Mouse (Mus musculus): ENCODE data around the gene Gltpd2. TPM values are rescaled to one million over a fixed set of nuclear protein-coding genes. Genes with fewer than 3 reads are reported as not detected.

Gene Gltpd2
- polyA plus RNA-seq, 1 experiment from 2014 or later, result 0.34 TPM

GRCm38 (mm10) chr11:70563470-70564275 lies 44.7 kb downstream of the Gltpd2 start:
- Histone ChIP-seq H3K4me2 (replicated peaks; ENCODE audit: low read depth, low read length) (peak overlapping the region; percentile 88), H3K4me3 (ENCODE audit: low read length) (peak overlapping the region; percentile 86), H3K9me3 (ENCODE audit: control insufficient read depth, low read length) (no peaks in the 10 kb centered on the region), H3K9ac (ENCODE audit: low read depth, low read length) (peak overlapping the region; percentile 88), H3K27ac (ENCODE audit: low read depth, low read length) (peak overlapping the region; percentile 92), H3K36me3 (ENCODE audit: control insufficient read depth, insufficient read depth, low read length) (no peaks in the 10 kb centered on the region), H3K27me3 (ENCODE audit: control insufficient read depth, insufficient read depth, low read length) (no peaks in the 10 kb centered on the region), H3K4me1 (ENCODE audit: control insufficient read depth, insufficient read depth, low read length) (peaks cover 25% of the 10 kb centered on the region; the same call in 1 of the 2 replicates)
- ATAC-seq (ENCODE audit: low FRiP score, low TSS enrichment), result peak; percentile 17
- WGBS, result under 1% methylated on average over 25 of the region's 25 CpGs

GRCm38 (mm10) chr11:70564276-70564873 lies 45.4 kb downstream of the Gltpd2 start:
- peak overlapping the region; percentile 92 for H3K27ac ChIP-seq (ENCODE audit: low read depth, low read length)
- no peak for ATAC-seq (ENCODE audit: low FRiP score, low TSS enrichment)
- H3K4me3 ChIP-seq (ENCODE audit: low read length), result peak overlapping the region; percentile 86
- no peaks in the 10 kb centered on the region for H3K9me3 ChIP-seq (ENCODE audit: control insufficient read depth, low read length)
- peaks cover 25% of the 10 kb centered on the region; the same call in 1 of the 2 replicates for H3K4me1 ChIP-seq (ENCODE audit: control insufficient read depth, insufficient read depth, low read length)
- no peaks in the 10 kb centered on the region for H3K36me3 ChIP-seq (ENCODE audit: control insufficient read depth, insufficient read depth, low read length)
- H3K4me2 ChIP-seq (replicated peaks; ENCODE audit: low read depth, low read length), result peak overlapping the region; percentile 88
- no peaks in the 10 kb centered on the region for H3K27me3 ChIP-seq (ENCODE audit: control insufficient read depth, insufficient read depth, low read length)
- peak overlapping the region; percentile 88; the same call in 1 of the 2 replicates for H3K9ac ChIP-seq (ENCODE audit: low read depth, low read length)
- 12% methylated on average over 4 of the region's 4 CpGs for WGBS

- H3K4me3 ChIP-seq (ENCODE audit: low read length), result no peak overlapping the region
- no peak overlapping the region for H3K27ac ChIP-seq (ENCODE audit: low read depth, low read length)
- H3K9me3 ChIP-seq (ENCODE audit: control insufficient read depth, low read length), result no peaks in the 10 kb centered on the region
- H3K36me3 ChIP-seq (ENCODE audit: control insufficient read depth, insufficient read depth, low read length), result no peaks in the 10 kb centered on the region
- H3K27me3 ChIP-seq (ENCODE audit: control insufficient read depth, insufficient read depth, low read length), result no peaks in the 10 kb centered on the region
- no peak overlapping the region for H3K9ac ChIP-seq (ENCODE audit: low read depth, low read length)
- WGBS, result 49% methylated on average over 7 of the region's 7 CpGs
- peaks cover 27% of the 10 kb centered on the region; the same call in 1 of the 2 replicates for H3K4me1 ChIP-seq (ENCODE audit: control insufficient read depth, insufficient read depth, low read length)
- H3K4me2 ChIP-seq (replicated peaks; ENCODE audit: low read depth, low read length), result no peak overlapping the region
- no peak for ATAC-seq (ENCODE audit: low FRiP score, low TSS enrichment)
These were observed 47.6 kb downstream of the Gltpd2 start for GRCm38 (mm10) chr11:70566586-70566985.

Other genes with a start within 250 kb of the Gltpd2 start
- gene Alox12e, start 196.6 kb upstream of the Gltpd2 start, polyA plus RNA-seq (2014; fragmentation: Nextera tagmentation; extraction: Ambion mirVana), result not detected in 2 replicates
- gene Alox15, start 167.2 kb upstream of the Gltpd2 start, polyA plus RNA-seq (2014; fragmentation: Nextera tagmentation; extraction: Ambion mirVana), result 0.69 and 1.5 TPM in 2 replicates
- 27.8 and 39.0 TPM in 2 replicates for gene Pelp1, start 109.2 kb upstream of the Gltpd2 start, polyA plus RNA-seq (2014; fragmentation: Nextera tagmentation; extraction: Ambion mirVana)
- 11.0 and 23.3 TPM in 2 replicates for gene Arrb2, start 86.6 kb upstream of the Gltpd2 start, polyA plus RNA-seq (2014; fragmentation: Nextera tagmentation; extraction: Ambion mirVana)
- gene Med11, start 67.3 kb upstream of the Gltpd2 start, polyA plus RNA-seq (2014; fragmentation: Nextera tagmentation; extraction: Ambion mirVana), result 48.7 and 50.0 TPM in 2 replicates
- gene Zmynd15, start 59.8 kb upstream of the Gltpd2 start, polyA plus RNA-seq (2014; fragmentation: Nextera tagmentation; extraction: Ambion mirVana), result 0.33 and 0.88 TPM in 2 replicates
- gene Cxcl16, start 59.2 kb upstream of the Gltpd2 start, polyA plus RNA-seq (2014; fragmentation: Nextera tagmentation; extraction: Ambion mirVana), result 5.2 and 6.0 TPM in 2 replicates
- 0.31 and 0.91 TPM in 2 replicates for gene Tm4sf5, start 14.0 kb upstream of the Gltpd2 start, polyA plus RNA-seq (2014; fragmentation: Nextera tagmentation; extraction: Ambion mirVana)
- 0.41 and 0.57 TPM in 2 replicates for gene Vmo1, start 4.6 kb upstream of the Gltpd2 start, polyA plus RNA-seq (2014; fragmentation: Nextera tagmentation; extraction: Ambion mirVana)
- gene Psmb6, start 6.2 kb downstream of the Gltpd2 start, polyA plus RNA-seq (2014; fragmentation: Nextera tagmentation; extraction: Ambion mirVana), result 823 and 914 TPM in 2 replicates
- not detected in 2 replicates for gene Gm40193, start 13.7 kb downstream of the Gltpd2 start, polyA plus RNA-seq (2014; fragmentation: Nextera tagmentation; extraction: Ambion mirVana)
- 3.7 and 5.9 TPM in 2 replicates for gene Pld2, start 20.9 kb downstream of the Gltpd2 start, polyA plus RNA-seq (2014; fragmentation: Nextera tagmentation; extraction: Ambion mirVana)
- gene Mink1, start 43.7 kb downstream of the Gltpd2 start, polyA plus RNA-seq (2014; fragmentation: Nextera tagmentation; extraction: Ambion mirVana), result 14.7 and 21.0 TPM in 2 replicates
- gene 4930544D05Rik, start 96.7 kb downstream of the Gltpd2 start, polyA plus RNA-seq (2014; fragmentation: Nextera tagmentation; extraction: Ambion mirVana), result not detected in 2 replicates
- not detected in 2 replicates for gene Chrne, start 100.0 kb downstream of the Gltpd2 start, polyA plus RNA-seq (2014; fragmentation: Nextera tagmentation; extraction: Ambion mirVana)
- gene Gp1ba, start 119.9 kb downstream of the Gltpd2 start, polyA plus RNA-seq (2014; fragmentation: Nextera tagmentation; extraction: Ambion mirVana), result 0.29 and 0.35 TPM in 2 replicates
- 83.0 and 109 TPM in 2 replicates for gene Rnf167, start 128.0 kb downstream of the Gltpd2 start, polyA plus RNA-seq (2014; fragmentation: Nextera tagmentation; extraction: Ambion mirVana)
- gene Slc25a11, start 128.3 kb downstream of the Gltpd2 start, polyA plus RNA-seq (2014; fragmentation: Nextera tagmentation; extraction: Ambion mirVana), result 153 and 171 TPM in 2 replicates
- 1,900 and 2,186 TPM in 2 replicates for gene Pfn1, start 135.4 kb downstream of the Gltpd2 start, polyA plus RNA-seq (2014; fragmentation: Nextera tagmentation; extraction: Ambion mirVana)
- gene Eno3, start 138.0 kb downstream of the Gltpd2 start, polyA plus RNA-seq (2014; fragmentation: Nextera tagmentation; extraction: Ambion mirVana), result 22.4 and 26.8 TPM in 2 replicates
- gene Spag7, start 150.2 kb downstream of the Gltpd2 start, polyA plus RNA-seq (2014; fragmentation: Nextera tagmentation; extraction: Ambion mirVana), result 177 and 230 TPM in 2 replicates
- gene Camta2, start 168.9 kb downstream of the Gltpd2 start, polyA plus RNA-seq (2014; fragmentation: Nextera tagmentation; extraction: Ambion mirVana), result 10.8 and 16.1 TPM in 2 replicates
- gene Inca1, start 181.0 kb downstream of the Gltpd2 start, polyA plus RNA-seq (2014; fragmentation: Nextera tagmentation; extraction: Ambion mirVana), result 1.3 and 2.1 TPM in 2 replicates
- gene Kif1c, start 181.4 kb downstream of the Gltpd2 start, polyA plus RNA-seq (2014; fragmentation: Nextera tagmentation; extraction: Ambion mirVana), result 10.0 and 15.6 TPM in 2 replicates
- gene Zfp3, start 245.0 kb downstream of the Gltpd2 start, polyA plus RNA-seq (2014; fragmentation: Nextera tagmentation; extraction: Ambion mirVana), result 3.6 and 6.9 TPM in 2 replicates

Measured in kidney, embryonic 14.5 days (tissue).